In genomic region chr16:73869527-73870212, GRCm38 (mm10) we compare ENCODE assay signal across 26 mouse cellular contexts.
DNase-seq lines count a peak whose midpoint lies in the region; ATAC-seq and TF ChIP-seq lines count a peak whose summit lies in the region.
"Had no signal": no experiment of that assay in that cellular context is flagged by ENCODE, and none has a peak within 500 bp of the region (broad histone marks: within the 10 kb centered on the region; RNA-seq: fewer than 3 reads in every experiment).

No protein-coding gene starts in this region.

- intact Hi-C loops in heart, postnatal 25 days (cut with DNase I): no loop called here
- intact Hi-C loops in gastrocnemius, postnatal 14 days (cut with DNase I; ENCODE audit: low total_unique reads): no loop called here

- H3K4me3 ChIP-seq in heart, embryonic 13.5 days: no peak overlapping the region
- H3K4me3 ChIP-seq in limb, embryonic 14.5 days (replicated peaks; ENCODE audit: low read length): no peak overlapping the region
- no peak overlapping the region for H3K4me3 ChIP-seq in limb, embryonic 10.5 days
- no peak overlapping the region for H3K4me3 ChIP-seq in midbrain, postnatal 0 days (ENCODE audit: low read depth, low read length)
- H3K4me3 ChIP-seq in midbrain, embryonic 15.5 days: no peak overlapping the region
- H3K4me3 ChIP-seq: forebrain, embryonic 10.5 days; heart, adult 2 months; hindbrain, embryonic 10.5 days; limb, embryonic 15.5 days; liver, embryonic 15.5 days; midbrain, embryonic 12.5 days; neural tube, embryonic 12.5 days had no signal

- no peaks in the 10 kb centered on the region for H3K36me3 ChIP-seq in heart, embryonic 13.5 days
- no peaks in the 10 kb centered on the region for H3K36me3 ChIP-seq in limb, embryonic 14.5 days (ENCODE audit: control insufficient read depth, insufficient read depth, low read length)
- no peaks in the 10 kb centered on the region for H3K36me3 ChIP-seq in limb, embryonic 10.5 days
- no peaks in the 10 kb centered on the region for H3K36me3 ChIP-seq in midbrain, postnatal 0 days (ENCODE audit: insufficient read depth, low read length)
- no peaks in the 10 kb centered on the region for H3K36me3 ChIP-seq in midbrain, embryonic 15.5 days (replicated peaks)
- H3K36me3 ChIP-seq: forebrain, embryonic 10.5 days; hindbrain, embryonic 10.5 days; limb, embryonic 15.5 days; liver, embryonic 15.5 days; midbrain, embryonic 12.5 days; neural tube, embryonic 12.5 days had no signal

- peaks cover 19% of the 10 kb centered on the region for H3K4me1 ChIP-seq in heart, embryonic 13.5 days
- H3K4me1 ChIP-seq in limb, embryonic 14.5 days (ENCODE audit: control insufficient read depth, insufficient read depth, low read length): peaks cover 3% of the 10 kb centered on the region; the same call in 1 of the 2 replicates
- peaks cover 11% of the 10 kb centered on the region; the same call in 1 of the 2 replicates for H3K4me1 ChIP-seq in limb, embryonic 10.5 days
- H3K4me1 ChIP-seq in midbrain, postnatal 0 days (ENCODE audit: insufficient read depth, low read length): no peaks in the 10 kb centered on the region
- H3K4me1 ChIP-seq in midbrain, embryonic 15.5 days: peaks cover 4% of the 10 kb centered on the region; the same call in 1 of the 2 replicates
- H3K4me1 ChIP-seq: hindbrain, embryonic 10.5 days; limb, embryonic 15.5 days had no signal

- 59% methylated on average over 7 of the region's 7 CpGs for WGBS in heart, embryonic 13.5 days
- 51% methylated on average over 7 of the region's 7 CpGs for WGBS in limb, embryonic 14.5 days
- 71% methylated on average over 7 of the region's 7 CpGs for WGBS in limb, embryonic 10.5 days
- 89% methylated on average over 7 of the region's 7 CpGs for WGBS in midbrain, postnatal 0 days
- 87% methylated on average over 7 of the region's 7 CpGs for WGBS in midbrain, embryonic 15.5 days

- no peak for TF ChIP-seq POLR2A in limb, embryonic 14.5 days (IDR thresholded peaks at IDR 0.05; ENCODE audit: borderline replicate concordance, extremely low read depth, insufficient read depth, insufficient read length)

- no peak for DNase-seq in heart, postnatal 25 days (ENCODE audit: low spot score)
- DNase-seq in limb, embryonic 14.5 days (ENCODE audit: low spot score): peak; percentile 20
- DNase-seq in limb, embryonic 10.5 days (ENCODE audit: low spot score): no peak
- DNase-seq in midbrain, postnatal 0 days (ENCODE audit: low spot score): peak; percentile 20
- no peak for DNase-seq in frontal cortex, postnatal 25 days (ENCODE audit: low spot score in 2 of 2)
- DNase-seq in gastrocnemius, postnatal 14 days: no peak
- DNase-seq: adrenal gland, postnatal 10 days; cerebellum, adult 18-20 months; cerebellum, postnatal 14 days; gastrocnemius, postnatal 25 days; heart, adult 2 months; kidney, adult 8-10 months; kidney, postnatal 4 days; right cerebral cortex, postnatal 14 days; thymus, adult 18-20 months had no signal

- H3K4me2 ChIP-seq in heart, embryonic 13.5 days: peak overlapping the region; percentile 25
- H3K4me2 ChIP-seq in limb, embryonic 14.5 days (replicated peaks; ENCODE audit: low read depth, low read length, severe bottlenecking): no peak overlapping the region
- H3K4me2 ChIP-seq in midbrain, postnatal 0 days (ENCODE audit: low read depth, low read length, poor library complexity, severe bottlenecking): no peak overlapping the region
- no peak overlapping the region for H3K4me2 ChIP-seq in midbrain, embryonic 15.5 days
- H3K4me2 ChIP-seq: limb, embryonic 15.5 days; liver, embryonic 15.5 days; midbrain, embryonic 12.5 days; neural tube, embryonic 12.5 days had no signal

- no peak for ATAC-seq in heart, embryonic 13.5 days (ENCODE audit: extremely low read depth, insufficient number of reproducible peaks, low FRiP score, low TSS enrichment)
- no peak for ATAC-seq in limb, embryonic 14.5 days (ENCODE audit: low FRiP score, low read depth)
- no peak for ATAC-seq in midbrain, postnatal 0 days (ENCODE audit: low FRiP score)
- no peak for ATAC-seq in midbrain, embryonic 15.5 days (replicated peaks)
- ATAC-seq: forebrain, embryonic 16.5 days; hindbrain, embryonic 16.5 days had no signal

- no peak overlapping the region for H3K27ac ChIP-seq in heart, embryonic 13.5 days (replicated peaks)
- H3K27ac ChIP-seq in limb, embryonic 14.5 days (replicated peaks; ENCODE audit: low read depth, low read length): no peak overlapping the region
- no peak overlapping the region for H3K27ac ChIP-seq in limb, embryonic 10.5 days
- H3K27ac ChIP-seq in midbrain, postnatal 0 days (ENCODE audit: low read depth, low read length): no peak overlapping the region
- H3K27ac ChIP-seq in midbrain, embryonic 15.5 days: no peak overlapping the region
- H3K27ac ChIP-seq: forebrain, embryonic 10.5 days; heart, adult 2 months; hindbrain, embryonic 10.5 days; limb, embryonic 15.5 days; liver, embryonic 15.5 days; macrophage; midbrain, embryonic 12.5 days; neural tube, embryonic 12.5 days had no signal

- no peak overlapping the region for H3K9ac ChIP-seq in heart, embryonic 13.5 days
- no peak overlapping the region for H3K9ac ChIP-seq in limb, embryonic 14.5 days (ENCODE audit: low read depth, low read length, severe bottlenecking)
- no peak overlapping the region for H3K9ac ChIP-seq in midbrain, postnatal 0 days (replicated peaks; ENCODE audit: low read length, poor library complexity, severe bottlenecking)
- H3K9ac ChIP-seq in midbrain, embryonic 15.5 days: no peak overlapping the region
- H3K9ac ChIP-seq: limb, embryonic 15.5 days; liver, embryonic 15.5 days; midbrain, embryonic 12.5 days; neural tube, embryonic 12.5 days had no signal

- no peaks in the 10 kb centered on the region for H3K27me3 ChIP-seq in heart, embryonic 13.5 days (replicated peaks)
- H3K27me3 ChIP-seq in limb, embryonic 14.5 days (ENCODE audit: control insufficient read depth, insufficient read depth, low read length): no peaks in the 10 kb centered on the region
- H3K27me3 ChIP-seq in limb, embryonic 10.5 days (ENCODE audit: low read depth, poor library complexity, severe bottlenecking): no peaks in the 10 kb centered on the region
- no peaks in the 10 kb centered on the region for H3K27me3 ChIP-seq in midbrain, postnatal 0 days (ENCODE audit: insufficient read depth, low read length)
- H3K27me3 ChIP-seq in midbrain, embryonic 15.5 days (replicated peaks): no peaks in the 10 kb centered on the region
- H3K27me3 ChIP-seq: limb, embryonic 15.5 days; liver, embryonic 15.5 days; midbrain, embryonic 12.5 days; neural tube, embryonic 12.5 days had no signal

- no peak for TF ChIP-seq CTCF in midbrain, postnatal 0 days (IDR thresholded peaks at IDR 0.05)

- no peaks in the 10 kb centered on the region for H3K9me3 ChIP-seq in heart, embryonic 13.5 days
- no peaks in the 10 kb centered on the region for H3K9me3 ChIP-seq in limb, embryonic 14.5 days (ENCODE audit: control insufficient read depth, low read length)
- no peaks in the 10 kb centered on the region for H3K9me3 ChIP-seq in limb, embryonic 10.5 days (replicated peaks)
- H3K9me3 ChIP-seq in midbrain, postnatal 0 days (ENCODE audit: low read length): no peaks in the 10 kb centered on the region
- H3K9me3 ChIP-seq in midbrain, embryonic 15.5 days: no peaks in the 10 kb centered on the region
- H3K9me3 ChIP-seq: forebrain, embryonic 10.5 days; hindbrain, embryonic 10.5 days; limb, embryonic 15.5 days; liver, embryonic 15.5 days; midbrain, embryonic 12.5 days; neural tube, embryonic 12.5 days had no signal

Comparison
In these comparisons a context has a peak if more than half of its experiments do, and no peak if none do; other contexts are left out.
1. DNase-seq: peak in limb, embryonic 14.5 days (single experiment) and midbrain, postnatal 0 days (single experiment); none in heart, postnatal 25 days (single experiment), limb, embryonic 10.5 days (single experiment), frontal cortex, postnatal 25 days (0 of 2) and gastrocnemius, postnatal 14 days (single experiment).